Mouse (Mus musculus): ENCODE measurements around the gene Atxn7l3. TPM values are rescaled to one million over a fixed set of nuclear protein-coding genes. Genes with fewer than 3 reads are reported as not detected.
A peak's percentile ranks its signal among the peaks of the same experiment; 100 is the strongest.
"Not testable (repeated sequence)": the region's sequence is repeated elsewhere in the genome, so short reads cannot be mapped to it uniquely, and the experiment has no call there.

Gene Atxn7l3
- polyA plus RNA-seq, 2 experiments from 2014 or later = 7.5 to 8.3 TPM

GRCm38 (mm10) chr11:102294887-102295597, 1.4 kb downstream of the Atxn7l3 start:
- peak; percentile 60 for ATAC-seq

GRCm38 (mm10) chr11:102294416-102294815, 2.0 kb downstream of the Atxn7l3 start:
- ATAC-seq = no peak

GRCm38 (mm10) chr11:102293971-102294370, 2.5 kb downstream of the Atxn7l3 start:
- no peak for ATAC-seq

GRCm38 (mm10) chr11:102291051-102291535, 5.3 kb downstream of the Atxn7l3 start:
- no peak for ATAC-seq

- ATAC-seq = no peak
Observed at GRCm38 (mm10) chr11:102290141-102290540, 6.3 kb downstream of the Atxn7l3 start.

- no peak for ATAC-seq
Observed at GRCm38 (mm10) chr11:102289511-102290100, 6.8 kb downstream of the Atxn7l3 start.

GRCm38 (mm10) chr11:102288913-102289312, 7.5 kb downstream of the Atxn7l3 start:
- ATAC-seq = no peak

GRCm38 (mm10) chr11:102288027-102288804, 8.2 kb downstream of the Atxn7l3 start:
- ATAC-seq = no peak

GRCm38 (mm10) chr11:102287485-102287884, 8.9 kb downstream of the Atxn7l3 start:
- ATAC-seq = no peak

- peak; percentile 50 for ATAC-seq
Observed at GRCm38 (mm10) chr11:102285095-102285834, 11.2 kb downstream of the Atxn7l3 start.

GRCm38 (mm10) chr11:102284501-102285094, 11.8 kb downstream of the Atxn7l3 start, which contains the start of gene Tmub2:
Gene Tmub2, plus strand, starts transcription at chr11:102284931.
- peak; percentile 96 for ATAC-seq

GRCm38 (mm10) chr11:102283922-102284321, 12.5 kb downstream of the Atxn7l3 start:
- no peak for ATAC-seq

GRCm38 (mm10) chr11:102280267-102280666, 16.2 kb downstream of the Atxn7l3 start:
- not testable (repeated sequence) for ATAC-seq

- ATAC-seq = no peak
Observed at GRCm38 (mm10) chr11:102279595-102279994, 16.8 kb downstream of the Atxn7l3 start.

GRCm38 (mm10) chr11:102277754-102278153, 18.7 kb downstream of the Atxn7l3 start:
- no peak for ATAC-seq

GRCm38 (mm10) chr11:102276411-102276915, 20.0 kb downstream of the Atxn7l3 start:
- no peak for ATAC-seq

GRCm38 (mm10) chr11:102268520-102269244, 27.7 kb downstream of the Atxn7l3 start, which contains the start of gene Asb16:
Gene Asb16, plus strand, starts transcription at chr11:102268743.
- no peak for ATAC-seq

- ATAC-seq = no peak
Observed at GRCm38 (mm10) chr11:102267480-102267879, 29.0 kb downstream of the Atxn7l3 start.

GRCm38 (mm10) chr11:102266631-102267355, 29.6 kb downstream of the Atxn7l3 start:
- ATAC-seq = no peak

GRCm38 (mm10) chr11:102265816-102266215, 30.6 kb downstream of the Atxn7l3 start:
- no peak for ATAC-seq
